Mouse (Mus musculus): ENCODE data around the gene Rap1gap2. TPM values are rescaled to one million over a fixed set of nuclear protein-coding genes. Genes with fewer than 3 reads are reported as not detected.

Gene Rap1gap2
- polyA plus RNA-seq, 1 experiment from 2014 or later = 7.9 TPM

- Histone ChIP-seq H3K9ac (ENCODE audit: low read depth, low read length) (no peak overlapping the region), H3K27me3 (replicated peaks; ENCODE audit: control insufficient read depth, insufficient read depth, low read length) (no peaks in the 10 kb centered on the region)
- 73% methylated on average over 5 of the region's 5 CpGs for WGBS
Observed at GRCm38 (mm10) chr11:74516112-74516511, 94.6 kb downstream of the Rap1gap2 start.

GRCm38 (mm10) chr11:74515046-74515445 is 95.7 kb downstream of the Rap1gap2 start:
- Histone ChIP-seq H3K4me3 (ENCODE audit: low read depth, low read length) (no peak overlapping the region), H3K9me3 (ENCODE audit: control insufficient read depth) (no peaks in the 10 kb centered on the region), H3K9ac (ENCODE audit: low read depth, low read length) (no peak overlapping the region), H3K27me3 (replicated peaks; ENCODE audit: control insufficient read depth, insufficient read depth, low read length) (no peaks in the 10 kb centered on the region), H3K36me3 (ENCODE audit: control insufficient read depth, insufficient read depth) (peaks cover 11% of the 10 kb centered on the region; the same call in 1 of the 2 replicates), H3K4me2 (replicated peaks; ENCODE audit: low read depth) (no peak overlapping the region), H3K27ac (ENCODE audit: low read depth, low read length) (no peak overlapping the region), H3K4me1 (replicated peaks; ENCODE audit: control insufficient read depth, insufficient read depth, low read length) (peaks cover 11% of the 10 kb centered on the region; the same call in 1 of the 2 replicates)
- ATAC-seq = no peak
- WGBS = 78% methylated on average over 3 of the region's 3 CpGs
- TF ChIP-seq CTCF (IDR thresholded peaks at IDR 0.05; ENCODE audit: low read depth) = no peak

More at GRCm38 (mm10) chr11:74516112-74516511, 94.6 kb downstream of the Rap1gap2 start:
- Histone ChIP-seq H3K4me1 (replicated peaks; ENCODE audit: control insufficient read depth, insufficient read depth, low read length) (peaks cover 13% of the 10 kb centered on the region; the same call in 1 of the 2 replicates), H3K4me2 (replicated peaks; ENCODE audit: low read depth) (no peak overlapping the region), H3K9me3 (ENCODE audit: control insufficient read depth) (no peaks in the 10 kb centered on the region), H3K36me3 (ENCODE audit: control insufficient read depth, insufficient read depth) (peaks cover 11% of the 10 kb centered on the region; the same call in 1 of the 2 replicates), H3K4me3 (ENCODE audit: low read depth, low read length) (no peak overlapping the region), H3K27ac (ENCODE audit: low read depth, low read length) (no peak overlapping the region)
- TF ChIP-seq CTCF (IDR thresholded peaks at IDR 0.05; ENCODE audit: low read depth) = no peak
- no peak for ATAC-seq

- Histone ChIP-seq H3K9me3 (ENCODE audit: control insufficient read depth) (no peaks in the 10 kb centered on the region), H3K27me3 (replicated peaks; ENCODE audit: control insufficient read depth, insufficient read depth, low read length) (no peaks in the 10 kb centered on the region), H3K9ac (ENCODE audit: low read depth, low read length) (no peak overlapping the region), H3K36me3 (ENCODE audit: control insufficient read depth, insufficient read depth) (peaks cover 11% of the 10 kb centered on the region; the same call in 1 of the 2 replicates), H3K4me2 (replicated peaks; ENCODE audit: low read depth) (no peak overlapping the region), H3K4me1 (replicated peaks; ENCODE audit: control insufficient read depth, insufficient read depth, low read length) (0 out of 2 replicates have a peak, but pooled peaks cover 2% of the 10 kb centered on the region), H3K27ac (ENCODE audit: low read depth, low read length) (no peak overlapping the region), H3K4me3 (ENCODE audit: low read depth, low read length) (no peak overlapping the region)
- 88% methylated on average over 10 of the region's 10 CpGs for WGBS
- TF ChIP-seq CTCF (IDR thresholded peaks at IDR 0.05; ENCODE audit: low read depth) = no peak
- no peak for ATAC-seq
Observed at GRCm38 (mm10) chr11:74512595-74512994, 98.1 kb downstream of the Rap1gap2 start.

- WGBS = 87% methylated on average over 6 of the region's 6 CpGs
- Histone ChIP-seq H3K4me3 (ENCODE audit: low read depth, low read length) (no peak overlapping the region), H3K27me3 (replicated peaks; ENCODE audit: control insufficient read depth, insufficient read depth, low read length) (no peaks in the 10 kb centered on the region), H3K27ac (ENCODE audit: low read depth, low read length) (no peak overlapping the region), H3K9me3 (ENCODE audit: control insufficient read depth) (no peaks in the 10 kb centered on the region), H3K9ac (ENCODE audit: low read depth, low read length) (no peak overlapping the region), H3K36me3 (ENCODE audit: control insufficient read depth, insufficient read depth) (no peaks in the 10 kb centered on the region), H3K4me1 (replicated peaks; ENCODE audit: control insufficient read depth, insufficient read depth, low read length) (no peaks in the 10 kb centered on the region), H3K4me2 (replicated peaks; ENCODE audit: low read depth) (no peak overlapping the region)
- no peak for TF ChIP-seq CTCF (IDR thresholded peaks at IDR 0.05; ENCODE audit: low read depth)
- no peak for ATAC-seq
Observed at GRCm38 (mm10) chr11:74506275-74506674, 104.4 kb downstream of the Rap1gap2 start.

- Histone ChIP-seq H3K9ac (ENCODE audit: low read depth, low read length) (no peak overlapping the region), H3K4me2 (replicated peaks; ENCODE audit: low read depth) (no peak overlapping the region), H3K9me3 (ENCODE audit: control insufficient read depth) (no peaks in the 10 kb centered on the region), H3K27me3 (replicated peaks; ENCODE audit: control insufficient read depth, insufficient read depth, low read length) (no peaks in the 10 kb centered on the region), H3K4me3 (ENCODE audit: low read depth, low read length) (no peak overlapping the region), H3K36me3 (ENCODE audit: control insufficient read depth, insufficient read depth) (no peaks in the 10 kb centered on the region), H3K4me1 (replicated peaks; ENCODE audit: control insufficient read depth, insufficient read depth, low read length) (no peaks in the 10 kb centered on the region), H3K27ac (ENCODE audit: low read depth, low read length) (no peak overlapping the region)
- 50% methylated on average over 8 of the region's 8 CpGs for WGBS
- 0 out of 2 replicates have a peak, but pooled peaks have one; percentile 31 for ATAC-seq
- TF ChIP-seq CTCF (IDR thresholded peaks at IDR 0.05; ENCODE audit: low read depth) = no peak
Observed at GRCm38 (mm10) chr11:74502485-74502884, 108.2 kb downstream of the Rap1gap2 start.

- no peak overlapping the region for H3K27ac ChIP-seq (ENCODE audit: low read depth, low read length)
- no peak for ATAC-seq
- H3K36me3 ChIP-seq (ENCODE audit: control insufficient read depth, insufficient read depth) = no peaks in the 10 kb centered on the region
- H3K4me2 ChIP-seq (replicated peaks; ENCODE audit: low read depth) = no peak overlapping the region
- H3K4me3 ChIP-seq (ENCODE audit: low read depth, low read length) = no peak overlapping the region
- no peaks in the 10 kb centered on the region for H3K9me3 ChIP-seq (ENCODE audit: control insufficient read depth)
- H3K27me3 ChIP-seq (replicated peaks; ENCODE audit: control insufficient read depth, insufficient read depth, low read length) = no peaks in the 10 kb centered on the region
- no peaks in the 10 kb centered on the region for H3K4me1 ChIP-seq (replicated peaks; ENCODE audit: control insufficient read depth, insufficient read depth, low read length)
- no peak overlapping the region for H3K9ac ChIP-seq (ENCODE audit: low read depth, low read length)
- TF ChIP-seq CTCF (IDR thresholded peaks at IDR 0.05; ENCODE audit: low read depth) = no peak
Observed at GRCm38 (mm10) chr11:74501989-74502388, 108.7 kb downstream of the Rap1gap2 start.

GRCm38 (mm10) chr11:74501061-74501460 is 109.7 kb downstream of the Rap1gap2 start:
- ATAC-seq = no peak
- no peak for TF ChIP-seq CTCF (IDR thresholded peaks at IDR 0.05; ENCODE audit: low read depth)
- WGBS = 58% methylated on average over 3 of the region's 3 CpGs
- H3K4me1 ChIP-seq (replicated peaks; ENCODE audit: control insufficient read depth, insufficient read depth, low read length) = no peaks in the 10 kb centered on the region
- H3K36me3 ChIP-seq (ENCODE audit: control insufficient read depth, insufficient read depth) = no peaks in the 10 kb centered on the region
- no peaks in the 10 kb centered on the region for H3K27me3 ChIP-seq (replicated peaks; ENCODE audit: control insufficient read depth, insufficient read depth, low read length)
- H3K9me3 ChIP-seq (ENCODE audit: control insufficient read depth) = no peaks in the 10 kb centered on the region
- no peak overlapping the region for H3K27ac ChIP-seq (ENCODE audit: low read depth, low read length)
- H3K9ac ChIP-seq (ENCODE audit: low read depth, low read length) = no peak overlapping the region
- no peak overlapping the region for H3K4me2 ChIP-seq (replicated peaks; ENCODE audit: low read depth)
- H3K4me3 ChIP-seq (ENCODE audit: low read depth, low read length) = no peak overlapping the region

All from intestine, postnatal 0 days (tissue).